Mouse (Mus musculus) brain, embryonic 14.5 days (tissue): Measurements from ENCODE around the gene Rprd2.

Experiments
- CTCF ChIP-seq: fragments of 200-500 bp; IDR thresholded peaks from 2 replicates; pipeline ENCODE4 v1.5.1; 2012; ENCODE audit warnings: inconsistent platforms, mild to moderate bottlenecking, moderate library complexity, borderline replicate concordance; ENCODE audit not compliant: insufficient read depth, insufficient read length; ENCODE audit errors: extremely low read depth
- POLR2A ChIP-seq: fragments of 200-500 bp; IDR thresholded peaks from 2 replicates; pipeline ENCODE4 v1.6.1; 2012; ENCODE audit warnings: mild to moderate bottlenecking, inconsistent platforms, borderline replicate concordance; ENCODE audit not compliant: poor library complexity, insufficient read depth, insufficient read length, severe bottlenecking; ENCODE audit errors: extremely low read depth

DNA sequence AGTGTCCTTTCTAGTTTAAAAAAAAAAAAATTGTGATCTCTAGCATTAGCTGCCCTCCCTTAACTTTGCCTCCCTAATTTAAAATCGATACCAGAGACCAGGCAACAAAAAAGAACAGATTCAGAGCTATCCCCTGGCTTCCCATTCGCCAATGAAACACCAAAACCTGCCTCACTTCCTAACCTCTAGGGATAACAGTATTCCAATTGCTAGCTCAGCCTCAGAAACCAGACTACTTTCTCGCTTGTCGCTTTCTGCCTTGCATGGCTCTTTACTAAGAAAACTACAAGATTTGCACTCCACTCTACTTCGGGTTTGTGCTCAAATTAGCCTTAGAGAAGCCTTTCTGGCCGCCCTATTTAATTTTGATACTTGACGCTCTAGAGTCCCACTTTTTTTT, 37.5 kb upstream of the Rprd2 start:
- no peak for TF ChIP-seq CTCF
- TF ChIP-seq POLR2A: no peak
